In genomic region chr5:67647568-67647967, GRCm38 (mm10) we compare ENCODE assay signal across 8 mouse cellular contexts. TPM values are rescaled to one million over a fixed set of nuclear protein-coding genes. Genes with fewer than 3 reads are reported as not detected.
DNase-seq lines count a peak whose midpoint lies in the region; ATAC-seq and TF ChIP-seq lines count a peak whose summit lies in the region.

No protein-coding gene starts in this region.

- H3K4me2 ChIP-seq in heart, postnatal 0 days (ENCODE audit: low read depth, low read length): no peak overlapping the region
- H3K4me2 ChIP-seq in stomach, postnatal 0 days (replicated peaks; ENCODE audit: low read depth): no peak overlapping the region
- H3K4me2 ChIP-seq in neural tube, embryonic 15.5 days: no peak overlapping the region

- no peaks in the 10 kb centered on the region for H3K27me3 ChIP-seq in heart, postnatal 0 days (ENCODE audit: control insufficient read depth, insufficient read depth, low read length)
- no peaks in the 10 kb centered on the region for H3K27me3 ChIP-seq in thymus, adult 2 months (ENCODE audit: control insufficient read depth, insufficient read depth, low read length)
- no peaks in the 10 kb centered on the region for H3K27me3 ChIP-seq in stomach, postnatal 0 days (ENCODE audit: control insufficient read depth, insufficient read depth, low read length)
- H3K27me3 ChIP-seq in neural tube, embryonic 15.5 days (replicated peaks): no peaks in the 10 kb centered on the region

- H3K9ac ChIP-seq in heart, postnatal 0 days (replicated peaks; ENCODE audit: low read depth, low read length): no peak overlapping the region
- H3K9ac ChIP-seq in stomach, postnatal 0 days (ENCODE audit: low read length): no peak overlapping the region
- no peak overlapping the region for H3K9ac ChIP-seq in neural tube, embryonic 15.5 days (replicated peaks)

- H3K4me1 ChIP-seq in heart, postnatal 0 days (ENCODE audit: control insufficient read depth, insufficient read depth): peaks cover 3% of the 10 kb centered on the region; the same call in 1 of the 2 replicates
- H3K4me1 ChIP-seq in thymus, adult 2 months (replicated peaks; ENCODE audit: control insufficient read depth, insufficient read depth, low read length): no peaks in the 10 kb centered on the region
- no peaks in the 10 kb centered on the region for H3K4me1 ChIP-seq in stomach, postnatal 0 days (replicated peaks; ENCODE audit: control insufficient read depth, insufficient read depth)
- H3K4me1 ChIP-seq in neural tube, embryonic 15.5 days: no peaks in the 10 kb centered on the region

- peak; percentile 28 for TF ChIP-seq CTCF in heart, postnatal 0 days (IDR thresholded peaks at IDR 0.05; ENCODE audit: low read depth)
- no peak for TF ChIP-seq CTCF in thymus, adult 2 months (IDR thresholded peaks at IDR 0.05; ENCODE audit: borderline replicate concordance, control insufficient read depth, extremely low read depth, insufficient read depth, low read length, poor library complexity)
- peak; percentile 46 for TF ChIP-seq CTCF in stomach, postnatal 0 days (IDR thresholded peaks at IDR 0.05; ENCODE audit: low read depth)

- WGBS in heart, postnatal 0 days: 77% methylated on average over 21 of the region's 21 CpGs
- 93% methylated on average over 21 of the region's 21 CpGs for WGBS in thymus, adult 2 months
- 85% methylated on average over 21 of the region's 21 CpGs for WGBS in stomach, postnatal 0 days
- WGBS in neural tube, embryonic 15.5 days: 79% methylated on average over 21 of the region's 21 CpGs

- peak; percentile 36; the same call in 1 of the 2 replicates for ATAC-seq in heart, postnatal 0 days (ENCODE audit: insufficient read depth, low read depth)
- ATAC-seq in stomach, postnatal 0 days (ENCODE audit: low FRiP score, low TSS enrichment): no peak
- no peak for ATAC-seq in neural tube, embryonic 15.5 days (ENCODE audit: low FRiP score)

- DNase-seq in heart, postnatal 0 days (ENCODE audit: low spot score): no peak
- no peak for DNase-seq in heart, adult 18-20 months
- peak; percentile 27 for DNase-seq in thymus, adult 2 months
- DNase-seq in thymus, adult 18-20 months: no peak
- peak; percentile 17 for DNase-seq in gastrocnemius, postnatal 25 days
- DNase-seq in stomach, postnatal 0 days (ENCODE audit: low spot score): no peak
- DNase-seq in adipocyte (ENCODE audit: low spot score): no peak

- H3K4me3 ChIP-seq in heart, postnatal 0 days (ENCODE audit: low read depth, low read length): no peak overlapping the region
- no peak overlapping the region for H3K4me3 ChIP-seq in thymus, adult 2 months (ENCODE audit: control insufficient read depth, insufficient read depth, low read length)
- no peak overlapping the region for H3K4me3 ChIP-seq in stomach, postnatal 0 days (ENCODE audit: low read depth, low read length)
- H3K4me3 ChIP-seq in neural tube, embryonic 15.5 days (replicated peaks): no peak overlapping the region

- H3K9me3 ChIP-seq in heart, postnatal 0 days (replicated peaks; ENCODE audit: control insufficient read depth, low read length): no peaks in the 10 kb centered on the region
- H3K9me3 ChIP-seq in stomach, postnatal 0 days (ENCODE audit: control insufficient read depth, low read length): no peaks in the 10 kb centered on the region
- no peaks in the 10 kb centered on the region for H3K9me3 ChIP-seq in neural tube, embryonic 15.5 days (replicated peaks)

- no peaks in the 10 kb centered on the region for H3K36me3 ChIP-seq in heart, postnatal 0 days (replicated peaks; ENCODE audit: control insufficient read depth, insufficient read depth, low read length)
- peaks cover 5% of the 10 kb centered on the region for H3K36me3 ChIP-seq in thymus, adult 2 months (ENCODE audit: control insufficient read depth, insufficient read depth, low read length)
- H3K36me3 ChIP-seq in stomach, postnatal 0 days (ENCODE audit: control insufficient read depth, insufficient read depth, low read length): no peaks in the 10 kb centered on the region
- H3K36me3 ChIP-seq in neural tube, embryonic 15.5 days: peaks cover 44% of the 10 kb centered on the region

- H3K27ac ChIP-seq in heart, postnatal 0 days (ENCODE audit: low read depth): no peak overlapping the region
- H3K27ac ChIP-seq in thymus, adult 2 months (ENCODE audit: control insufficient read depth, insufficient read depth, low read length): no peak overlapping the region
- no peak overlapping the region for H3K27ac ChIP-seq in stomach, postnatal 0 days (replicated peaks)
- no peak overlapping the region for H3K27ac ChIP-seq in neural tube, embryonic 15.5 days (replicated peaks)

- TF ChIP-seq POLR2A in thymus, adult 2 months (IDR thresholded peaks at IDR 0.05; ENCODE audit: control insufficient read depth, extremely low read depth, insufficient read depth, low read length, poor library complexity): no peak

- no peak for TF ChIP-seq EP300 in heart, postnatal 0 days (IDR thresholded peaks at IDR 0.05; ENCODE audit: low read depth)
- TF ChIP-seq EP300 in stomach, postnatal 0 days (optimal IDR thresholded peaks at IDR 0.05): no peak

RNA-seq across cellular contexts. Expression of gene Shisa3, which starts 39.9 kb away (rescaled TPM):
- total RNA-seq in heart, postnatal 0 days (2014; rRNA removed; ENCODE audit: low replicate concordance): 1.6 and 4.3 TPM in 2 replicates
- polyA plus RNA-seq in heart, postnatal 0 days (2015; fragmentation: Nextera tagmentation; extraction: Ambion mirVana): 0.67 and 1.1 TPM in 2 replicates
- total RNA-seq in heart, adult 18-20 months (2021): 1 to 10 TPM; 1.3 to 1.5 TPM
- polyA plus RNA-seq in thymus, adult 2 months (2012; rRNA removed): 0.53 and 0.68 TPM in 2 replicates
- total RNA-seq in gastrocnemius, postnatal 25 days (2021): 1 to 10 TPM in 1 of 2 experiments, under 1 TPM in 1; 0.94 to 1.9 TPM
- polyA plus RNA-seq in stomach, postnatal 0 days (2015; fragmentation: Nextera tagmentation; extraction: Ambion mirVana): 13.7 and 14.5 TPM in 2 replicates
- polyA plus RNA-seq in neural tube, embryonic 15.5 days (2015; fragmentation: Nextera tagmentation; extraction: Ambion mirVana): 3.0 and 3.7 TPM in 2 replicates

Comparison
In these comparisons a context has a peak if more than half of its experiments do, and no peak if none do; other contexts are left out.
1. DNase-seq: peak in thymus, adult 2 months (single experiment) and gastrocnemius, postnatal 25 days (single experiment); none in heart, postnatal 0 days (single experiment), heart, adult 18-20 months (0 of 2), thymus, adult 18-20 months (0 of 2), stomach, postnatal 0 days (single experiment) and adipocyte (single experiment).